Mouse (Mus musculus) naive thymus-derived CD4-positive, alpha-beta T cell, adult 2 months (primary cell): ENCODE measurements around the gene Gm10203.

Source experiments
- DNase-seq: peaks from one replicate; pipeline ENCODE4 v3.0.0-alpha.2; 2011; ENCODE audit warnings: low read depth

The Gm10203 gene

GRCm38 (mm10) chr6:149179064-149179463, 49.1 kb downstream of the Gm10203 start:
- no peak for DNase-seq
